Mouse (Mus musculus): ENCODE data around the gene Bfsp1. TPM values are rescaled to one million over a fixed set of nuclear protein-coding genes. Genes with fewer than 3 reads are reported as not detected.

Bfsp1 gene
- total and polyA plus RNA-seq, 2 experiments from 2014 or later: 1.9 to 2.3 TPM

- WGBS: 83% methylated on average over 5 of the region's 5 CpGs
Observed at GRCm38 (mm10) chr2:143801097-143801496, 61.9 kb downstream of the Bfsp1 start.

GRCm38 (mm10) chr2:143796335-143797013, 66.5 kb downstream of the Bfsp1 start:
- H3K9me3 ChIP-seq (ENCODE audit: low read length): no peaks in the 10 kb centered on the region
- no peak overlapping the region for H3K4me3 ChIP-seq (ENCODE audit: low read length)
- peak; percentile 23 for DNase-seq (ENCODE audit: low spot score)
- 69% methylated on average over 4 of the region's 4 CpGs for WGBS
- no peaks in the 10 kb centered on the region; the same call in 1 of the 2 replicates for H3K36me3 ChIP-seq (ENCODE audit: insufficient read depth, low read length)
- H3K4me2 ChIP-seq (ENCODE audit: low read depth, low read length): no peak overlapping the region
- no peaks in the 10 kb centered on the region for H3K27me3 ChIP-seq (ENCODE audit: insufficient read depth, low read length)
- ATAC-seq: 0 out of 2 replicates have a peak, but pooled peaks have one; percentile 40
- no peak overlapping the region for H3K27ac ChIP-seq
- no peak overlapping the region for H3K9ac ChIP-seq (replicated peaks; ENCODE audit: low read length)
- 0 out of 2 replicates have a peak, but pooled peaks have one; percentile 23 for TF ChIP-seq CTCF (IDR thresholded peaks at IDR 0.05; ENCODE audit: low read depth)
- no peaks in the 10 kb centered on the region for H3K4me1 ChIP-seq (ENCODE audit: insufficient read depth, low read length)

More at GRCm38 (mm10) chr2:143801097-143801496, 61.9 kb downstream of the Bfsp1 start:
- Histone ChIP-seq H3K9me3 (ENCODE audit: low read length) (no peaks in the 10 kb centered on the region), H3K4me1 (ENCODE audit: insufficient read depth, low read length) (no peaks in the 10 kb centered on the region), H3K36me3 (ENCODE audit: insufficient read depth, low read length) (no peaks in the 10 kb centered on the region; the same call in 1 of the 2 replicates), H3K27me3 (ENCODE audit: insufficient read depth, low read length) (no peaks in the 10 kb centered on the region), H3K27ac (no peak overlapping the region), H3K4me2 (ENCODE audit: low read depth, low read length) (no peak overlapping the region), H3K4me3 (ENCODE audit: low read length) (no peak overlapping the region), H3K9ac (replicated peaks; ENCODE audit: low read length) (no peak overlapping the region)
- ATAC-seq: no peak
- DNase-seq (ENCODE audit: low spot score): no peak
- TF ChIP-seq CTCF (IDR thresholded peaks at IDR 0.05; ENCODE audit: low read depth): no peak

- Histone ChIP-seq H3K9me3 (ENCODE audit: low read length) (no peaks in the 10 kb centered on the region), H3K27me3 (ENCODE audit: insufficient read depth, low read length) (no peaks in the 10 kb centered on the region), H3K36me3 (ENCODE audit: insufficient read depth, low read length) (no peaks in the 10 kb centered on the region; the same call in 1 of the 2 replicates), H3K4me3 (ENCODE audit: low read length) (no peak overlapping the region), H3K27ac (no peak overlapping the region), H3K4me2 (ENCODE audit: low read depth, low read length) (no peak overlapping the region), H3K9ac (replicated peaks; ENCODE audit: low read length) (no peak overlapping the region), H3K4me1 (ENCODE audit: insufficient read depth, low read length) (no peaks in the 10 kb centered on the region)
- ATAC-seq (no peak), DNase-seq (ENCODE audit: low spot score) (no peak)
- 90% methylated on average over 4 of the region's 4 CpGs for WGBS
- TF ChIP-seq CTCF (IDR thresholded peaks at IDR 0.05; ENCODE audit: low read depth): no peak
Observed at GRCm38 (mm10) chr2:143795858-143796257, 67.1 kb downstream of the Bfsp1 start.

GRCm38 (mm10) chr2:143789911-143790310, 73.1 kb downstream of the Bfsp1 start:
- ATAC-seq: no peak

GRCm38 (mm10) chr2:143780310-143780709, 82.7 kb downstream of the Bfsp1 start:
- Histone ChIP-seq H3K4me1 (ENCODE audit: insufficient read depth, low read length) (no peaks in the 10 kb centered on the region), H3K27me3 (ENCODE audit: insufficient read depth, low read length) (no peaks in the 10 kb centered on the region), H3K4me3 (ENCODE audit: low read length) (no peak overlapping the region), H3K9ac (replicated peaks; ENCODE audit: low read length) (no peak overlapping the region), H3K27ac (no peak overlapping the region), H3K36me3 (ENCODE audit: insufficient read depth, low read length) (no peaks in the 10 kb centered on the region), H3K4me2 (ENCODE audit: low read depth, low read length) (no peak overlapping the region), H3K9me3 (ENCODE audit: low read length) (no peaks in the 10 kb centered on the region)
- WGBS: 82% methylated on average over 2 of the region's 2 CpGs
- no peak for TF ChIP-seq CTCF (IDR thresholded peaks at IDR 0.05; ENCODE audit: low read depth)
- DNase-seq (ENCODE audit: low spot score) (no peak), ATAC-seq (peak; percentile 21; the same call in 1 of the 2 replicates)

More at GRCm38 (mm10) chr2:143789911-143790310, 73.1 kb downstream of the Bfsp1 start:
- H3K27ac ChIP-seq: no peak overlapping the region
- H3K36me3 ChIP-seq (ENCODE audit: insufficient read depth, low read length): no peaks in the 10 kb centered on the region
- H3K4me3 ChIP-seq (ENCODE audit: low read length): no peak overlapping the region
- WGBS: 78% methylated on average over 5 of the region's 5 CpGs
- H3K9ac ChIP-seq (replicated peaks; ENCODE audit: low read length): no peak overlapping the region
- H3K4me1 ChIP-seq (ENCODE audit: insufficient read depth, low read length): no peaks in the 10 kb centered on the region
- no peak for DNase-seq (ENCODE audit: low spot score)
- H3K4me2 ChIP-seq (ENCODE audit: low read depth, low read length): no peak overlapping the region
- H3K9me3 ChIP-seq (ENCODE audit: low read length): no peaks in the 10 kb centered on the region
- no peaks in the 10 kb centered on the region for H3K27me3 ChIP-seq (ENCODE audit: insufficient read depth, low read length)
- TF ChIP-seq CTCF (IDR thresholded peaks at IDR 0.05; ENCODE audit: low read depth): no peak

Other genes starting within 250 kb of the Bfsp1 start
- gene Dstn, start 52.1 kb upstream of the Bfsp1 start, total RNA-seq (2014; rRNA removed): 197 and 198 TPM in 2 replicates
- gene Dstn, start 52.1 kb upstream of the Bfsp1 start, polyA plus RNA-seq (2015; fragmentation: Nextera tagmentation; extraction: Ambion mirVana): 409 and 418 TPM in 2 replicates
- 24.0 and 29.9 TPM in 2 replicates for gene Rrbp1, start 148.1 kb upstream of the Bfsp1 start, total RNA-seq (2014; rRNA removed)
- gene Rrbp1, start 148.1 kb upstream of the Bfsp1 start, polyA plus RNA-seq (2015; fragmentation: Nextera tagmentation; extraction: Ambion mirVana): 31.5 and 34.4 TPM in 2 replicates
- gene Banf2, start 169.9 kb upstream of the Bfsp1 start, total RNA-seq (2014; rRNA removed): not detected in 2 replicates
- not detected in 2 replicates for gene Banf2, start 169.9 kb upstream of the Bfsp1 start, polyA plus RNA-seq (2015; fragmentation: Nextera tagmentation; extraction: Ambion mirVana)

All from hindbrain, postnatal 0 days (tissue).